Mouse (Mus musculus) heart, postnatal 36 days (tissue): ENCODE measurements around the gene Gm2030. TPM values are rescaled to one million over a fixed set of nuclear protein-coding genes. Genes with fewer than 3 reads are reported as not detected.
"Not testable (repeated sequence)": the region's sequence is repeated elsewhere in the genome, so short reads cannot be mapped to it uniquely, and the experiment has no call there.

Experiments used
- DNase-seq, 2 experiments: peaks; one replicate each; pipeline ENCODE4 v3.0.0; 2021 to 2022
- intact Hi-C: fragments of 180-260 bp; cut with DNase I; formaldehyde crosslinking; loops from one replicate; pipeline ENCODE4 v1.15.1; 2025
- total RNA-seq, 2 experiments: library from RNA; stranded (reverse); gene quantifications; 2 replicates each; pipeline ENCODE4 v1.2.3; 2021

The Gm2030 gene
- total RNA-seq: not detected

DNA sequence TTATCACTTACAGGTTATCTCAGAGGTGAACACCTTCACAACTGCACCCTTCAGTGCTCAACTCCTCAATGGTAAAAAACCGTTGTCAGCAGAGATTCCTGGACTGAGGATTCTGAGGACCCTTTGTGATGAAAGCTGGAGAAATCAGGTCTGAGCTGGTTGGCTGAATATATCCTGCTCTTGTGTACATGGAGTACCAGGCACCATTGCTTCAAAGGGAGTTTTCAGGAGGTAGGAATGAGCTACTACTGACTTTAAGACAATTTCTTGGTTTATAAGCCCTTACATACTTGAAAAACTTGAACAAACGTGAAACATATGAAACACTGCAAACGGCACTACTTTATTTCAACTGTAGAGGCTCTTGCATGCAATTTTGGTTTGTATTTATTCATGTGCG, at the start of gene Gm2030:
Gm2030 (minus strand) TSS at position 101 of the 400 bp plus-strand sequence.
- intact Hi-C loops, DNase-seq: not testable (repeated sequence)

Other genes with a start within 250 kb of the Gm2030 start
- not detected for gene Gm2012, start 78.7 kb downstream of the Gm2030 start, total RNA-seq
- gene Slx, start 235.5 kb upstream of the Gm2030 start, total RNA-seq: not detected